Mouse (Mus musculus): ENCODE results near the gene Ccdc28b. TPM values are rescaled to one million over a fixed set of nuclear protein-coding genes. Genes with fewer than 3 reads are reported as not detected.

Gene Ccdc28b
- polyA plus RNA-seq (2012; rRNA removed; ENCODE audit: low replicate concordance): 4.5 and 7.3 TPM in 2 replicates

DNA sequence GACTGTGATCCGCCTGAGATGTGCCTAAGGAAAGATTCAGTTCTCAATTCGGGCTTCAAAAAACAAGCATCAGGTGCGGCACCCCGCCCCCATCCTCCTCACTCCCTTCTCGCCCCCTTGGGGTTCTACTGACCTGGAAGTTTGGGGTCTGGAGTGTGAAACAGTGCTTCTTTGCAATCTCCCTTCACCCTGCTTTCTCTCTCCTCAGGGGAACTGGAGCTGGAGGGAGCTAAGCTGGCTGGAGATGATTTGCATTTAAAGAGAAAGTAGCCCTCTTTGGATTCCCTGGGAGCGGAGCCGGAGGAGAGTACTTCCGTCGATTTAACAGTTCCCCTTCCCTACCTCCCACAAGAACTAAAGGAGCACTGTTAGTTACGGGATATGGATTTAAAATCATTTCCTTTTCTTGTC lies at the start of gene Ccdc28b:
TSS of gene Ccdc28b (minus strand) at position 267 of the 411 bp plus-strand sequence.

GRCm38 (mm10) chr4:129672083-129672877 lies 48.5 kb upstream of the Ccdc28b start, which contains the start of gene Kpna6:
TSS of gene Kpna6 (minus strand) at chr4:129672767.

GRCm38 (mm10) chr4:129640638-129641467 lies 17.1 kb upstream of the Ccdc28b start, which contains the start of gene Txlna:
TSS of gene Txlna (minus strand) at chr4:129641065.

GRCm38 (mm10) chr4:129618786-129619691 lies 4.7 kb downstream of the Ccdc28b start, which contains the start of gene Iqcc:
TSS of gene Iqcc (minus strand) at chr4:129619099.

GRCm38 (mm10) chr4:129614093-129614492 lies 9.7 kb downstream of the Ccdc28b start, which contains the start of gene Dcdc2b:
TSS of gene Dcdc2b (minus strand) at chr4:129614257.

DNA sequence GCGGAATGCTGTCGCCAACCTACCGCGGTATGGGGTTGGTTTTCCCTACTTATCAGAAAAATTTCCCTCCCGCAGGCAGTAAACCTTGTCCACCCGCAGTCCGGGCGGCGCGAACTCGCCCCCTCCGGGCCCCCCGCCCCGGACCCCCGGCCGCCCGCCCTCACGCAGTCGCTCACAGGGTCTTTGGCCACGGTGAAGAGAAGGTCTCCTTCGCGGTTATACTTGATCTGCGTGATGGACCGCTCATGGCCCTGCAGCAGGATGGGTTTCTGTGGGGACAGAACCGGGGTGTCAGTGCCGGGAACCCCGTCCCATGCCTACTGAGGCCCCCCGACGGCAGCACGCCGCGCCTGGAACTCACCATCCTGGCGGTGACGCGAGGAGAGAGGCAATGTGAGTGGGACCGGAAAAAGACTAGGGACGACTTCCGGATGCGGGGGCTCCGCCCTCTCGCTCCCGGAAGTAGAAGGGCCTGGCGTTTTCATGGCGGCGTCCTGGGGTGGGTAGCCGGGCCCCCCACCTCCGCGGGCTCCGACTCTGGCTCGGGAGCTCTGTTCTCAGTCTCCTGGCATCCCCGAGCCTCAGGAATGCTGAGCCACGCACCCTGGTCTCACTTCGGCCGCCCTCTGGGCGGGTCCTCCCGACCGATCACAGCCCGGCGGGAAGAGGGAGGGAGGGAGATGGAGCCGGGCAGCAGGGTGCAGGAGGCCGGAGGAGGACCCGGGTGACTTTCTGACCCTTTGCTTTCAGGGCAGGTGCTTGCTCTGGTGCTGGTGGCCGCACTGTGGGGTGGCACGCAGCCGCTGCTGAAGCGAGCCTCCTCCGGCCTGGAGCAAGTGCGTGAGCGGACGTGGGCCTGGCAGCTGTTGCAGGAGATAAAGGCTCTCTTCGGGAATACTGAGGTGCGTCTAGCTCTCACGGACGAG lies 23.3 kb downstream of the Ccdc28b start, which contains the start of the genes Eif3i and Tmem234:
TSS of gene Eif3i (minus strand) at position 416 of the 926 bp plus-strand sequence.
TSS of gene Tmem234 (plus strand) at position 436 of the 926 bp plus-strand sequence.

GRCm38 (mm10) chr4:129578466-129578865 lies 45.3 kb downstream of the Ccdc28b start, which contains the start of gene Fam167b:
TSS of gene Fam167b (minus strand) at chr4:129578549.

GRCm38 (mm10) chr4:129573430-129573829 lies 50.3 kb downstream of the Ccdc28b start, which contains the start of gene Lck:
TSS of gene Lck (minus strand) at chr4:129573641.

Other genes with a start within 250 kb of the Ccdc28b start
- gene Zbtb8a, start 245.8 kb downstream of the Ccdc28b start, polyA plus RNA-seq (2012; rRNA removed; ENCODE audit: low replicate concordance): 2.4 and 4.3 TPM in 2 replicates
- gene Zbtb8b, start 183.1 kb downstream of the Ccdc28b start, polyA plus RNA-seq (2012; rRNA removed; ENCODE audit: low replicate concordance): not detected in 2 replicates
- 13.4 and 21.0 TPM in 2 replicates for gene Bsdc1, start 162.4 kb downstream of the Ccdc28b start, polyA plus RNA-seq (2012; rRNA removed; ENCODE audit: low replicate concordance)
- gene Tssk3, start 132.9 kb downstream of the Ccdc28b start, polyA plus RNA-seq (2012; rRNA removed; ENCODE audit: low replicate concordance): not detected in 2 replicates
- 0.28 TPM in 1 of 2 replicates, not detected in the other for gene Fam229a, start 132.8 kb downstream of the Ccdc28b start, polyA plus RNA-seq (2012; rRNA removed; ENCODE audit: low replicate concordance)
- 12.7 and 25.1 TPM in 2 replicates for gene Marcksl1, start 110.4 kb downstream of the Ccdc28b start, polyA plus RNA-seq (2012; rRNA removed; ENCODE audit: low replicate concordance)
- gene Hdac1, start 81.2 kb downstream of the Ccdc28b start, polyA plus RNA-seq (2012; rRNA removed; ENCODE audit: low replicate concordance): 11.4 and 15.1 TPM in 2 replicates
- gene Lck, start 50.3 kb downstream of the Ccdc28b start, polyA plus RNA-seq (2012; rRNA removed; ENCODE audit: low replicate concordance): 3.1 and 9.9 TPM in 2 replicates
- gene Fam167b, start 45.4 kb downstream of the Ccdc28b start, polyA plus RNA-seq (2012; rRNA removed; ENCODE audit: low replicate concordance): 0.12 and 0.74 TPM in 2 replicates
- gene Eif3i, start 23.3 kb downstream of the Ccdc28b start, polyA plus RNA-seq (2012; rRNA removed; ENCODE audit: low replicate concordance): 131 and 141 TPM in 2 replicates
- gene Tmem234, start 23.3 kb downstream of the Ccdc28b start, polyA plus RNA-seq (2012; rRNA removed; ENCODE audit: low replicate concordance): 82.2 and 99.8 TPM in 2 replicates
- 2.8 and 3.6 TPM in 2 replicates for gene Dcdc2b, start 9.7 kb downstream of the Ccdc28b start, polyA plus RNA-seq (2012; rRNA removed; ENCODE audit: low replicate concordance)
- 23.9 and 24.6 TPM in 2 replicates for gene Iqcc, start 4.8 kb downstream of the Ccdc28b start, polyA plus RNA-seq (2012; rRNA removed; ENCODE audit: low replicate concordance)
- 10.7 and 14.1 TPM in 2 replicates for gene Txlna, start 17.1 kb upstream of the Ccdc28b start, polyA plus RNA-seq (2012; rRNA removed; ENCODE audit: low replicate concordance)
- gene Kpna6, start 48.8 kb upstream of the Ccdc28b start, polyA plus RNA-seq (2012; rRNA removed; ENCODE audit: low replicate concordance): 7.2 and 11.7 TPM in 2 replicates
- gene Tmem39b, start 72.9 kb upstream of the Ccdc28b start, polyA plus RNA-seq (2012; rRNA removed; ENCODE audit: low replicate concordance): 15.2 and 19.6 TPM in 2 replicates
- 45.9 and 66.1 TPM in 2 replicates for gene Khdrbs1, start 118.4 kb upstream of the Ccdc28b start, polyA plus RNA-seq (2012; rRNA removed; ENCODE audit: low replicate concordance)
- 10.6 and 18.3 TPM in 2 replicates for gene Ptp4a2, start 187.3 kb upstream of the Ccdc28b start, polyA plus RNA-seq (2012; rRNA removed; ENCODE audit: low replicate concordance)